Mouse (Mus musculus): Measurements from ENCODE around the gene Shb. TPM values are rescaled to one million over a fixed set of nuclear protein-coding genes. Genes with fewer than 3 reads are reported as not detected.
A peak's percentile ranks its signal among the peaks of the same experiment; 100 is the strongest.

Gene Shb
- total and polyA plus RNA-seq, 3 experiments: 7.7 to 15.5 (median 8.6) TPM

GRCm38 (mm10) chr4:45453271-45453851 is 78.9 kb downstream of the Shb start:
- no peaks in the 10 kb centered on the region for H3K9me3 ChIP-seq (replicated peaks; ENCODE audit: low read length)
- H3K4me3 ChIP-seq (replicated peaks in 1 of 3; ENCODE audit: low read depth in 2 of 3, low read length in 2 of 3, poor library complexity in 1 of 3): no peak overlapping the region
- H3K4me2 ChIP-seq (ENCODE audit: insufficient read depth, low read depth, poor library complexity, severe bottlenecking): 0 out of 2 replicates have a peak overlapping the region, but pooled peaks have one; percentile 8
- H3K27ac ChIP-seq (ENCODE audit: insufficient read depth, low read depth): no peak overlapping the region; the same call in 1 of the 2 replicates
- no peak overlapping the region for H3K9ac ChIP-seq (ENCODE audit: insufficient read depth, low read depth)
- H3K79me2 ChIP-seq (replicated peaks; ENCODE audit: control insufficient read depth, extremely low read depth, insufficient read depth, poor library complexity, severe bottlenecking): no peaks in the 10 kb centered on the region
- peak; percentile 47 for DNase-seq (ENCODE audit: extremely low read depth)
- dilution Hi-C loops (cut with MboI; ENCODE audit: extremely low pct_ligation_motif_present, extremely low pct_unique_long_range_greater_than_20kb, low sequenced_read_pairs) (no loop called here), in situ Hi-C loops (cut with MboI; ENCODE audit: low pct_ligation_motif_present, low pct_unique_long_range_greater_than_20kb, low sequenced_read_pairs) (no loop called here)
- H3K4me1 ChIP-seq (ENCODE audit: control insufficient read depth in 1 of 2, insufficient read depth in 2 of 2): peaks cover 38 to 75% of the 10 kb centered on the region in 2 experiments
- peaks cover 8 to 88% of the 10 kb centered on the region in 2 experiments for H3K36me3 ChIP-seq (replicated peaks in 1 of 2; ENCODE audit: control insufficient read depth in 1 of 2, insufficient read depth in 1 of 2, low read length in 1 of 2)
- H3K27me3 ChIP-seq (replicated peaks): no peaks in the 10 kb centered on the region
- TF ChIP-seq MYC (IDR thresholded peaks at IDR 0.05; ENCODE audit: low read depth, low read length): no peak
- no peak for TF ChIP-seq MXI1 (IDR thresholded peaks at IDR 0.05; ENCODE audit: low read depth, low read length)
- no peak for TF ChIP-seq USF2 (conservative IDR thresholded peaks at IDR 0.05; ENCODE audit: low read depth, low read length)
- no peak for TF ChIP-seq MEF2A (IDR thresholded peaks at IDR 0.05; ENCODE audit: borderline replicate concordance, low read depth, low read length)
- no peak for TF ChIP-seq ZC3H11A (IDR thresholded peaks at IDR 0.05; ENCODE audit: low read depth, low read length)
- TF ChIP-seq UBTF (IDR thresholded peaks at IDR 0.05; ENCODE audit: low read depth, low read length): no peak
- no peak for TF ChIP-seq JUN (IDR thresholded peaks at IDR 0.05; ENCODE audit: insufficient read depth, low read depth, low read length)
- TF ChIP-seq JUND (conservative IDR thresholded peaks at IDR 0.05; ENCODE audit: low read depth, low read length): no peak
- TF ChIP-seq KAT2A (IDR thresholded peaks at IDR 0.05; ENCODE audit: insufficient replicate concordance, low read length): no peak

- in situ Hi-C loops (cut with MboI; ENCODE audit: low pct_ligation_motif_present, low pct_unique_long_range_greater_than_20kb, low sequenced_read_pairs): no loop called here
- Histone ChIP-seq H3K4me2 (ENCODE audit: insufficient read depth, low read depth, poor library complexity, severe bottlenecking) (0 out of 2 replicates have a peak overlapping the region, but pooled peaks have one; percentile 8), H3K9me3 (replicated peaks; ENCODE audit: low read length) (no peaks in the 10 kb centered on the region), H3K36me3 (replicated peaks in 1 of 2; ENCODE audit: control insufficient read depth in 1 of 2, insufficient read depth in 1 of 2, low read length in 1 of 2) (peaks cover 5 to 87% of the 10 kb centered on the region in 2 experiments), H3K4me3 (replicated peaks in 1 of 3; ENCODE audit: low read depth in 2 of 3, low read length in 2 of 3, poor library complexity in 1 of 3) (no peak overlapping the region), H3K27ac (ENCODE audit: insufficient read depth, low read depth) (no peak overlapping the region), H3K79me2 (replicated peaks; ENCODE audit: control insufficient read depth, extremely low read depth, insufficient read depth, poor library complexity, severe bottlenecking) (no peaks in the 10 kb centered on the region), H3K9ac (ENCODE audit: insufficient read depth, low read depth) (no peak overlapping the region), H3K27me3 (replicated peaks) (no peaks in the 10 kb centered on the region), H3K4me1 (ENCODE audit: control insufficient read depth in 1 of 2, insufficient read depth in 2 of 2) (peaks cover 31 to 71% of the 10 kb centered on the region in 2 experiments)
- TF ChIP-seq IRF4 (IDR thresholded peaks at IDR 0.05; ENCODE audit: low read depth, low read length) (no peak), BHLHE40 (IDR thresholded peaks at IDR 0.05; ENCODE audit: low read depth, low read length) (no peak), ELF1 (IDR thresholded peaks at IDR 0.05; ENCODE audit: low read depth, low read length) (no peak), SMC3 (IDR thresholded peaks at IDR 0.05; ENCODE audit: low read depth, low read length) (no peak), MXI1 (IDR thresholded peaks at IDR 0.05; ENCODE audit: low read depth, low read length) (no peak), SIN3A (IDR thresholded peaks at IDR 0.05; ENCODE audit: low read length) (no peak), RAD21 (IDR thresholded peaks at IDR 0.05; ENCODE audit: low read depth, low read length) (no peak), MYC (IDR thresholded peaks at IDR 0.05; ENCODE audit: low read depth, low read length) (no peak), JUND (conservative IDR thresholded peaks at IDR 0.05; ENCODE audit: low read depth, low read length) (no peak), ZNF384 (IDR thresholded peaks at IDR 0.05; ENCODE audit: low read depth, low read length) (no peak)
- dilution Hi-C loops (cut with MboI; ENCODE audit: extremely low pct_ligation_motif_present, extremely low pct_unique_long_range_greater_than_20kb, low sequenced_read_pairs): no loop called here
- DNase-seq (ENCODE audit: extremely low read depth): no peak
Observed at GRCm38 (mm10) chr4:45452569-45453111, 79.6 kb downstream of the Shb start.

Measured in CH12.LX (cell line).